In genomic region chr17:26244101-26244841, GRCm38 (mm10) we compare ENCODE assay signal across 8 mouse cellular contexts. TPM values are rescaled to one million over a fixed set of nuclear protein-coding genes. Genes with fewer than 3 reads are reported as not detected.
A peak's percentile ranks its signal among the peaks of the same experiment; 100 is the strongest.
DNase-seq lines count a peak whose midpoint lies in the region; ATAC-seq and TF ChIP-seq lines count a peak whose summit lies in the region.

Fam234a (minus strand) TSS chr17:26244242.

- no peaks in the 10 kb centered on the region for H3K36me3 ChIP-seq in heart, embryonic 10.5 days
- no peaks in the 10 kb centered on the region for H3K36me3 ChIP-seq in kidney, embryonic 14.5 days (ENCODE audit: control insufficient read depth, insufficient read depth, low read length)
- H3K36me3 ChIP-seq in limb, embryonic 14.5 days (ENCODE audit: control insufficient read depth, insufficient read depth, low read length): no peaks in the 10 kb centered on the region
- H3K36me3 ChIP-seq in midbrain, embryonic 16.5 days (ENCODE audit: control insufficient read depth, insufficient read depth, low read length): no peaks in the 10 kb centered on the region
- no peaks in the 10 kb centered on the region for H3K36me3 ChIP-seq in spleen, adult 2 months (ENCODE audit: control insufficient read depth, insufficient read depth, low read length)

- peak; percentile 93 for DNase-seq in B cell, adult 2 months
- DNase-seq in brain, embryonic 14.5 days (ENCODE audit: low read depth): peak; percentile 98
- DNase-seq in heart, embryonic 10.5 days (ENCODE audit: low spot score): peak; percentile 99
- DNase-seq in limb, embryonic 14.5 days (ENCODE audit: low spot score): peak; percentile 97
- DNase-seq in spleen, adult 2 months (ENCODE audit: low read depth in 1 of 2, low spot score in 2 of 2): peak; percentile 89 to 90

- ATAC-seq in erythroblast, adult 5-6 weeks (replicated peaks; ENCODE audit: low FRiP score, poor library complexity, severe bottlenecking): peak; percentile 91
- peak; percentile 99 for ATAC-seq in kidney, embryonic 14.5 days (ENCODE audit: low FRiP score, low TSS enrichment)
- ATAC-seq in limb, embryonic 14.5 days (ENCODE audit: low FRiP score, low read depth): peak; percentile 97
- peak; percentile 97 for ATAC-seq in midbrain, embryonic 16.5 days

- peak within 1 kb of the TSS; percentile 81 for H3K4me3 ChIP-seq in heart, embryonic 10.5 days
- H3K4me3 ChIP-seq in kidney, embryonic 14.5 days (ENCODE audit: low read length): peak within 1 kb of the TSS; percentile 74
- H3K4me3 ChIP-seq in limb, embryonic 14.5 days (replicated peaks; ENCODE audit: low read length): peak within 1 kb of the TSS; percentile 62
- peak within 1 kb of the TSS; percentile 81 for H3K4me3 ChIP-seq in midbrain, embryonic 16.5 days (ENCODE audit: low read depth, low read length)
- H3K4me3 ChIP-seq in spleen, adult 2 months (ENCODE audit: extremely low read depth, insufficient read depth, insufficient read length): peak within 1 kb of the TSS; percentile 68

- peaks cover 16% of the 10 kb centered on the region for H3K4me1 ChIP-seq in heart, embryonic 10.5 days
- H3K4me1 ChIP-seq in kidney, embryonic 14.5 days (ENCODE audit: control insufficient read depth, insufficient read depth, low read length): no peaks in the 10 kb centered on the region
- peaks cover 3% of the 10 kb centered on the region; the same call in 1 of the 2 replicates for H3K4me1 ChIP-seq in limb, embryonic 14.5 days (ENCODE audit: control insufficient read depth, insufficient read depth, low read length)
- H3K4me1 ChIP-seq in midbrain, embryonic 16.5 days (ENCODE audit: control insufficient read depth, insufficient read depth, low read length): peaks cover 15% of the 10 kb centered on the region
- H3K4me1 ChIP-seq in spleen, adult 2 months (ENCODE audit: control insufficient read depth, insufficient read depth, insufficient read length): peaks cover 5% of the 10 kb centered on the region; the same call in 1 of the 2 replicates

- H3K27ac ChIP-seq in heart, embryonic 10.5 days: peak within 1 kb of the TSS; percentile 86
- peak within 1 kb of the TSS; percentile 81 for H3K27ac ChIP-seq in kidney, embryonic 14.5 days (ENCODE audit: low read depth, low read length)
- peak within 1 kb of the TSS; percentile 85 for H3K27ac ChIP-seq in limb, embryonic 14.5 days (replicated peaks; ENCODE audit: low read depth, low read length)
- H3K27ac ChIP-seq in midbrain, embryonic 16.5 days (ENCODE audit: low read length): peak within 1 kb of the TSS; percentile 87
- peak within 1 kb of the TSS; percentile 51 for H3K27ac ChIP-seq in spleen, adult 2 months (ENCODE audit: insufficient read depth, low read length)

- 6% methylated on average over 33 of the region's 33 CpGs for WGBS in heart, embryonic 10.5 days
- 9% methylated on average over 32 of the region's 33 CpGs for WGBS in kidney, embryonic 14.5 days
- 15% methylated on average over 22 of the region's 33 CpGs for WGBS in limb, embryonic 14.5 days
- 5% methylated on average over 33 of the region's 33 CpGs for WGBS in midbrain, embryonic 16.5 days
- 6% methylated on average over 33 of the region's 33 CpGs for WGBS in spleen, adult 2 months

- no peak for TF ChIP-seq CTCF in brain, embryonic 14.5 days (IDR thresholded peaks at IDR 0.05; ENCODE audit: borderline replicate concordance, extremely low read depth, insufficient read depth, insufficient read length)
- TF ChIP-seq CTCF in spleen, adult 2 months (IDR thresholded peaks at IDR 0.05; ENCODE audit: extremely low read depth, insufficient read depth, insufficient read length, insufficient replicate concordance): no peak

- H3K9me3 ChIP-seq in heart, embryonic 10.5 days: no peaks in the 10 kb centered on the region
- no peaks in the 10 kb centered on the region for H3K9me3 ChIP-seq in kidney, embryonic 14.5 days (ENCODE audit: control insufficient read depth, low read length)
- H3K9me3 ChIP-seq in limb, embryonic 14.5 days (ENCODE audit: control insufficient read depth, low read length): no peaks in the 10 kb centered on the region
- H3K9me3 ChIP-seq in midbrain, embryonic 16.5 days (replicated peaks; ENCODE audit: control insufficient read depth, low read length, poor library complexity, severe bottlenecking): no peaks in the 10 kb centered on the region

- no peaks in the 10 kb centered on the region for H3K27me3 ChIP-seq in heart, embryonic 10.5 days (ENCODE audit: insufficient read depth, poor library complexity, severe bottlenecking)
- H3K27me3 ChIP-seq in kidney, embryonic 14.5 days (ENCODE audit: control insufficient read depth, insufficient read depth, low read length): no peaks in the 10 kb centered on the region
- H3K27me3 ChIP-seq in limb, embryonic 14.5 days (ENCODE audit: control insufficient read depth, insufficient read depth, low read length): no peaks in the 10 kb centered on the region
- no peaks in the 10 kb centered on the region; the same call in 1 of the 2 replicates for H3K27me3 ChIP-seq in midbrain, embryonic 16.5 days (ENCODE audit: control insufficient read depth, insufficient read depth, low read depth, low read length)
- no peaks in the 10 kb centered on the region for H3K27me3 ChIP-seq in spleen, adult 2 months (ENCODE audit: control insufficient read depth, insufficient read depth, low read length)

- peak within 1 kb of the TSS; percentile 85 for H3K4me2 ChIP-seq in kidney, embryonic 14.5 days (replicated peaks; ENCODE audit: low read depth, low read length)
- H3K4me2 ChIP-seq in limb, embryonic 14.5 days (replicated peaks; ENCODE audit: low read depth, low read length, severe bottlenecking): peak within 1 kb of the TSS; percentile 56
- peak within 1 kb of the TSS; percentile 87 for H3K4me2 ChIP-seq in midbrain, embryonic 16.5 days (ENCODE audit: low read length)

- TF ChIP-seq POLR2A in brain, embryonic 14.5 days (IDR thresholded peaks at IDR 0.05; ENCODE audit: borderline replicate concordance, extremely low read depth, insufficient read depth, insufficient read length, poor library complexity, severe bottlenecking): peak; percentile 76
- TF ChIP-seq POLR2A in limb, embryonic 14.5 days (IDR thresholded peaks at IDR 0.05; ENCODE audit: borderline replicate concordance, extremely low read depth, insufficient read depth, insufficient read length): no peak
- no peak for TF ChIP-seq POLR2A in spleen, adult 2 months (IDR thresholded peaks at IDR 0.05; ENCODE audit: low read depth, low read length)

- H3K9ac ChIP-seq in kidney, embryonic 14.5 days (ENCODE audit: low read depth, low read length): peak within 1 kb of the TSS; percentile 71
- H3K9ac ChIP-seq in limb, embryonic 14.5 days (ENCODE audit: low read depth, low read length, severe bottlenecking): peak within 1 kb of the TSS; percentile 58
- peak within 1 kb of the TSS; percentile 84 for H3K9ac ChIP-seq in midbrain, embryonic 16.5 days (ENCODE audit: low read depth, low read length)

RNA-seq across cellular contexts. Expression of gene Fam234a, which starts in this region (rescaled TPM):
- polyA plus RNA-seq in brain, embryonic 14.5 days (2012; rRNA removed): 28.5 and 33.7 TPM in 2 replicates
- total RNA-seq in erythroblast, adult 5-6 weeks (2015; ENCODE audit: low replicate concordance): 2.3 and 4.2 TPM in 2 replicates
- total RNA-seq in erythroblast, adult 5-6 weeks (2017; ENCODE audit: low replicate concordance): 2.4 and 4.8 TPM in 2 replicates
- polyA plus RNA-seq in heart, embryonic 10.5 days (2016; fragmentation: Nextera tagmentation; extraction: Ambion mirVana): 36.0 and 42.4 TPM in 2 replicates
- 27.9 and 40.4 TPM in 2 replicates for polyA plus RNA-seq in kidney, embryonic 14.5 days (2014; fragmentation: Nextera tagmentation; extraction: Ambion mirVana)
- polyA plus RNA-seq in limb, embryonic 14.5 days (2012; rRNA removed): 39.2 and 49.6 TPM in 2 replicates
- 44.8 and 46.2 TPM in 2 replicates for polyA plus RNA-seq in limb, embryonic 14.5 days (2014; fragmentation: Nextera tagmentation; extraction: Ambion mirVana)
- 30.3 and 32.6 TPM in 2 replicates for polyA plus RNA-seq in midbrain, embryonic 16.5 days (2015; fragmentation: Nextera tagmentation; extraction: Ambion mirVana)
- polyA plus RNA-seq in spleen, adult 2 months (2012; rRNA removed): 22.9 and 26.4 TPM in 2 replicates

Comparison
In these comparisons a context has a peak if more than half of its experiments do, and no peak if none do; other contexts are left out.
1. Peak in every context shown above with its lines: DNase-seq, ATAC-seq, H3K4me3 ChIP-seq and H3K27ac ChIP-seq.